Mouse (Mus musculus) erythroblast, embryonic 14.5 days (primary cell): ENCODE measurements around the gene Dnajc13.

Experiments
- GATA1 ChIP-seq: IDR thresholded peaks from 2 replicates; pipeline ENCODE4 v1.6.1; 2012; ENCODE audit warnings: low read length, inconsistent platforms, mixed read lengths
- TAL1 ChIP-seq: IDR thresholded peaks from 3 replicates; pipeline ENCODE4 v1.6.1; 2012; ENCODE audit warnings: low read length, inconsistent platforms, mixed read lengths

- TF ChIP-seq GATA1 = no peak
- no peak for TF ChIP-seq TAL1
These were observed 11.0 kb downstream of the Dnajc13 start for GRCm38 (mm10) chr9:104251687-104252086.
